Mouse (Mus musculus) hindbrain, embryonic 15.5 days (tissue): ENCODE results near the gene Rsrc1. TPM values are rescaled to one million over a fixed set of nuclear protein-coding genes. Genes with fewer than 3 reads are reported as not detected.

Experiments used
- ATAC-seq: fragments of 200-750 bp; cut with Nextera tagmentation; 2 replicates; pipeline ENCODE4 v1.8.0; 2017; ENCODE audit warnings: low read depth, moderate number of reproducible peaks, moderate TSS enrichment; ENCODE audit not compliant: low FRiP score
- H3K27ac ChIP-seq: fragments of 300-500 bp; sonication (generic); replicated peaks from 2 replicates; pipeline ENCODE4 v1.5.1; 2015; ENCODE audit warnings: mild to moderate bottlenecking, inconsistent platforms
- H3K27me3 ChIP-seq: fragments of 300-500 bp; sonication (generic); 2 replicates; pipeline ENCODE4 v1.6.1; 2015; ENCODE audit warnings: control low read depth, inconsistent platforms
- H3K36me3 ChIP-seq: fragments of 300-500 bp; sonication (generic); 2 replicates; pipeline ENCODE4 v1.6.1; 2015; ENCODE audit warnings: control low read depth, inconsistent platforms
- H3K4me1 ChIP-seq: fragments of 300-500 bp; sonication (generic); replicated peaks from 2 replicates; pipeline ENCODE4 v1.6.1; 2015; ENCODE audit warnings: control low read depth, inconsistent platforms
- H3K4me2 ChIP-seq: fragments of 300-500 bp; sonication (generic); 2 replicates; pipeline ENCODE4 v1.6.1; 2015; ENCODE audit warnings: moderate library complexity, mild to moderate bottlenecking, inconsistent platforms
- H3K4me3 ChIP-seq: fragments of 300-500 bp; sonication (generic); 2 replicates; pipeline ENCODE4 v1.5.1; 2015; ENCODE audit warnings: mild to moderate bottlenecking, inconsistent platforms
- H3K9ac ChIP-seq: fragments of 300-500 bp; sonication (generic); 2 replicates; pipeline ENCODE4 v1.6.1; 2015; ENCODE audit warnings: inconsistent platforms
- H3K9me3 ChIP-seq: fragments of 300-500 bp; sonication (generic); 2 replicates; pipeline ENCODE4 v1.6.1; 2016; ENCODE audit warnings: control low read depth, inconsistent platforms
- WGBS: fragments of 180-500 bp; shearing (Covaris S2); methylation state at CpG from one replicate; pipeline ENCODE4 v1.1.7; 2015; 5-methylcytosine and 5-hydroxymethylcytosine counted together
- polyA plus RNA-seq: library from polyadenylated mRNA; unstranded; fragments of >200 nt; fragmentation: Nextera tagmentation; extraction: Ambion mirVana; gene quantifications from 2 replicates; pipeline ENCODE4 v1.2.1, GENCODE M21; 2015

Gene Rsrc1
- polyA plus RNA-seq, 1 experiment from 2014 or later, result 29.3 TPM

- Histone ChIP-seq H3K36me3 (no peaks in the 10 kb centered on the region), H3K27ac (no peak overlapping the region), H3K9me3 (no peaks in the 10 kb centered on the region), H3K4me1 (no peaks in the 10 kb centered on the region), H3K4me3 (no peak overlapping the region), H3K9ac (no peak overlapping the region), H3K27me3 (no peaks in the 10 kb centered on the region), H3K4me2 (no peak overlapping the region)
- ATAC-seq, result no peak
- 49% methylated on average over 7 of the region's 7 CpGs for WGBS
These were observed 377.2 kb downstream of the Rsrc1 start for GRCm38 (mm10) chr3:67358376-67358775.

DNA sequence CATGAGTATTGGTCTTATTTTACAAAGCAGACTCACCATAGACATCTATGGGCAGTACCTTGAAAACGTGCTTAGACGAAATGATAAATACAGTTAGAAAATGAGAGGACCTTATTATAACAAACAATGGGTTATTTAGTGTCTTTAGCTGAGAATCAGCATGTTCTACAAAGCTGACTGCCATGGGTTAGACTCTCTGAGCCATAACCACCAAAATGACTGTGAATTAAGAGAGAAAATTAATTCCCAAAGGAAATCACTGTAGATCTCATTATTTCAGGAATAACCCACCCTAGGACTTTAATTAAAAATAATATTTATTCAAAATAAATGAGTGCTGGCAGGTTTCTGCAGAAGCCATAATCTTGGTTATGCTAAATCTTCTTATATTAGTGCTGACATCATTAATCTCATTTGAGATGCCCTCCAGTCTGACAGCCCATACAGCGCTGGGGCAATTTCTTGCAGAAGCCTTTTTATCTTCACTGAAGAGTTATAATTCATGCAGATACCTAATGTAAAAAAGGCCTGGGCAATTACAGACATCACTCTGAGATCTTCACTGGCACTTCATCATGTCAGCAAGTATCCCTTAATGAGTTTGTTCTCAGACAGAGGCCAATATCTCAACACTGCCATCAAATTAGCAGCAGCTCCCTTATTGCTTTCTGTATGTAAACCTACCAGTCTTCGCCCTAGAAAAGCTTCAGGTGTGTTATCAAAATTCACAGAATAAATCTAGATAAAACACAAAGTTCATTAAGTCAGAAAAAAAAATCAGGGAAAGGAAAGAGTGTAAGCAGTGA lies 385.1 kb downstream of the Rsrc1 start:
- Histone ChIP-seq H3K9ac (no peak overlapping the region), H3K27ac (no peak overlapping the region), H3K4me1 (no peaks in the 10 kb centered on the region), H3K4me2 (no peak overlapping the region), H3K4me3 (no peak overlapping the region), H3K36me3 (no peaks in the 10 kb centered on the region), H3K9me3 (no peaks in the 10 kb centered on the region), H3K27me3 (peaks cover 8% of the 10 kb centered on the region)
- 54% methylated on average over 4 of the region's 4 CpGs for WGBS
- ATAC-seq, result peak; percentile 54; the same call in 1 of the 2 replicates

DNA sequence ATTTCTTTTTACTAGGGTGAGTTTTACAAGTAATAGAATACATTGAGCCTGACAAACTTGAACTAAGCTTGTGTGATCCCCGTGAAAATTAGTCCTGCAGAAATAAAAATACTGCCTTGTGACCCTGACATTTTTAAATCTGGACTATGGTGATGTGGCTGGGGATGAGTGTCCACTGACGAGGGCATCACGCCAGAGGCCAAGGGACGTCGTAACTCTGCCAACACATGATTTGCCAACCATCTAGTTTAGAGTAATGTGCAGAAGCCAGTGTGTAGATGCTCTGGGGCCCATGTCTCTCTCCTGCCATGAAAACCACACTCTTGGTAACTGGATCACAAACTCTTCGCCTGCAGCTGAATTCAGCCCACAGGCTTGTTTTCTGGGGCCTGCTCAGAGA lies 386.3 kb downstream of the Rsrc1 start:
- 83% methylated on average over 6 of the region's 6 CpGs for WGBS
- H3K4me3 ChIP-seq, result no peak overlapping the region
- H3K4me2 ChIP-seq, result no peak overlapping the region
- no peak overlapping the region for H3K9ac ChIP-seq
- H3K9me3 ChIP-seq, result no peaks in the 10 kb centered on the region
- no peaks in the 10 kb centered on the region for H3K4me1 ChIP-seq
- H3K36me3 ChIP-seq, result no peaks in the 10 kb centered on the region
- no peak for ATAC-seq
- no peak overlapping the region for H3K27ac ChIP-seq
- peaks cover 14% of the 10 kb centered on the region for H3K27me3 ChIP-seq

GRCm38 (mm10) chr3:67369407-67370079 lies 388.4 kb downstream of the Rsrc1 start:
- Histone ChIP-seq H3K27me3 (peaks cover 23% of the 10 kb centered on the region), H3K27ac (no peak overlapping the region), H3K4me1 (peaks cover 4% of the 10 kb centered on the region; the same call in 1 of the 2 replicates), H3K9ac (no peak overlapping the region), H3K4me2 (no peak overlapping the region), H3K4me3 (no peak overlapping the region), H3K36me3 (no peaks in the 10 kb centered on the region), H3K9me3 (no peaks in the 10 kb centered on the region)
- WGBS, result 81% methylated on average over 5 of the region's 5 CpGs
- no peak for ATAC-seq

DNA sequence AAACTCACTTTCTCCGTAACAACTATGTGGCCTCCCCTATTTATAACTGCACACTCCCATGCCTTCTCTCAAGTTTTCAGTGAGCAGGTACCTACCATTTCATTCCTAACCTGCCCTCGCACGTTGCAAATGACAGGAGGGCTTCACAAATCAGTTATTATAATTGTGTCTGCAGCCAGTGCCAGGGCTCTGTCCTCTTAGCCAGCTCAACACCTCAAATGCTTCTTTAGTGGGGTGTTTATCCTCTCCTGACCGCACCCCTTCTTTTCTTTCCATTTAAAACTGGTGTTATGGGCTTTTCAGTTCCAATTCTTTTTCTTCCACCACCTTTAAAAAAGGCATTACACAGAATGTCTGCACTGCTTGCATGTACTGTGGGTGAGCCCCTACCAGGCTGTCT lies 391.0 kb downstream of the Rsrc1 start:
- no peak for ATAC-seq
- H3K36me3 ChIP-seq, result no peaks in the 10 kb centered on the region
- H3K4me1 ChIP-seq, result peaks cover 5% of the 10 kb centered on the region; the same call in 1 of the 2 replicates
- H3K27ac ChIP-seq, result no peak overlapping the region
- H3K4me3 ChIP-seq, result no peak overlapping the region
- no peak overlapping the region for H3K9ac ChIP-seq
- no peak overlapping the region for H3K4me2 ChIP-seq
- peaks cover 24% of the 10 kb centered on the region for H3K27me3 ChIP-seq
- 72% methylated on average over 4 of the region's 4 CpGs for WGBS
- H3K9me3 ChIP-seq, result no peaks in the 10 kb centered on the region

GRCm38 (mm10) chr3:67372781-67373180 lies 391.6 kb downstream of the Rsrc1 start:
- ATAC-seq, result no peak
- Histone ChIP-seq H3K36me3 (no peaks in the 10 kb centered on the region), H3K9me3 (no peaks in the 10 kb centered on the region), H3K4me1 (peaks cover 5% of the 10 kb centered on the region; the same call in 1 of the 2 replicates), H3K9ac (no peak overlapping the region), H3K27ac (no peak overlapping the region), H3K4me3 (no peak overlapping the region), H3K4me2 (no peak overlapping the region), H3K27me3 (peaks cover 24% of the 10 kb centered on the region)
- 57% methylated on average over 5 of the region's 5 CpGs for WGBS

DNA sequence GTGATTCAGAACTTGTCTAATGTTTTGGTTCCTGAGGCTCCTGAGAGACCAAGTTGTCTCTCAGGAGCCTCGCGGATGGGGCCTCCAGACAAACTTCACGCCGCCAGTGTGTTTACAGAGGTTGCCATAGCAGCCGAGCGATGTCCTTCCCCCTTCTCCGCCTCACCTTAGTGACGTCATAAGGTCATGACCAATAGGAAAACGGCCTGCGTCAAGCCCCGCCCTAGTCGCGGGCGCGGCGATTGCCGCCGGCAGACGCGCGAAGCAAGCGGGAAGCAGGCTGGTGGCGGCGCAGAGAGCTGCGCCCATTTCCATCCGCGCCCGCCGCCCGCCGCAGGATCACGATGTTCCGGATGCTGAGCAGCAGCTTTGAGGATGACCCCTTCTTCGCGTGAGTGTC lies 392.7 kb downstream of the Rsrc1 start, which contains the start of gene Mlf1:
Gene Mlf1 (plus strand): TSS at position 226 of the 400 bp plus-strand sequence.
- under 1% methylated on average over 35 of the region's 35 CpGs for whole genome bisulfite sequencing
- Histone ChIP-seq H3K9me3 (no peaks in the 10 kb centered on the region), H3K4me1 (peaks cover 5% of the 10 kb centered on the region; the same call in 1 of the 2 replicates), H3K27ac (no peak within 1 kb of the TSS), H3K36me3 (no peaks in the 10 kb centered on the region), H3K9ac (peak within 1 kb of the TSS; percentile 60), H3K27me3 (peaks cover 24% of the 10 kb centered on the region), H3K4me2 (peak within 1 kb of the TSS; percentile 91), H3K4me3 (peak within 1 kb of the TSS; percentile 65)
- peak; percentile 99 for ATAC-seq

- peaks cover 24% of the 10 kb centered on the region for H3K27me3 ChIP-seq
- no peak overlapping the region for H3K27ac ChIP-seq
- peak; percentile 64 for ATAC-seq
- no peaks in the 10 kb centered on the region for H3K36me3 ChIP-seq
- peak overlapping the region; percentile 91 for H3K4me2 ChIP-seq
- peaks cover 5% of the 10 kb centered on the region; the same call in 1 of the 2 replicates for H3K4me1 ChIP-seq
- H3K4me3 ChIP-seq, result peak overlapping the region; percentile 65
- H3K9me3 ChIP-seq, result no peaks in the 10 kb centered on the region
- WGBS, result 34% methylated on average over 7 of the region's 7 CpGs
- H3K9ac ChIP-seq, result peak overlapping the region; percentile 60
These were observed 393.2 kb downstream of the Rsrc1 start for GRCm38 (mm10) chr3:67374360-67374778.

DNA sequence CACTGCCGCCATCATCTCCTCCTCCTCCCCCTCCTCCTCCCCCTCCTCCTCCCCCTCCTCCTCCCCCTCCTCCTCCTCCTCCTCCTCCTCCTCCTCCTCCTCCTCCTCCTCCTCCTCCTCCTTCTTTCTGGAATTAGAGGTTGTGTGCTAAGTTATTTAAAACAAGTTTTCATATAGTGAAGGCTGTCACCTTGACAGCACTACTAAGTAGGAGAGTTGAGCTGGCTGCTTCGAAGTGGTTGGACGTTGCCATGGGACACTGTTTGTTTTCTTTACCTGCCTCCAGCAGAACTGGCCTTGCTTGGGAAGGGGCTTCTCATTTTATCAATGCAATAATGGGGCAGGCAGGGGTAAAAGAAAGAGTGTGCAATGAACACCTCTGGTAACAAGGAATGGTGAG lies 393.9 kb downstream of the Rsrc1 start, which contains the start of gene Gm17402:
Gene Gm17402 (minus strand): TSS at position 101 of the 400 bp plus-strand sequence.
- WGBS, result 63% methylated on average over 3 of the region's 3 CpGs
- H3K27ac ChIP-seq, result no peak within 1 kb of the TSS
- peak within 1 kb of the TSS; percentile 60 for H3K9ac ChIP-seq
- H3K4me2 ChIP-seq, result peak within 1 kb of the TSS; percentile 91
- ATAC-seq, result no peak
- peak within 1 kb of the TSS; percentile 65 for H3K4me3 ChIP-seq
- H3K27me3 ChIP-seq, result peaks cover 24% of the 10 kb centered on the region
- no peaks in the 10 kb centered on the region for H3K9me3 ChIP-seq
- peaks cover 5% of the 10 kb centered on the region; the same call in 1 of the 2 replicates for H3K4me1 ChIP-seq
- H3K36me3 ChIP-seq, result no peaks in the 10 kb centered on the region

DNA sequence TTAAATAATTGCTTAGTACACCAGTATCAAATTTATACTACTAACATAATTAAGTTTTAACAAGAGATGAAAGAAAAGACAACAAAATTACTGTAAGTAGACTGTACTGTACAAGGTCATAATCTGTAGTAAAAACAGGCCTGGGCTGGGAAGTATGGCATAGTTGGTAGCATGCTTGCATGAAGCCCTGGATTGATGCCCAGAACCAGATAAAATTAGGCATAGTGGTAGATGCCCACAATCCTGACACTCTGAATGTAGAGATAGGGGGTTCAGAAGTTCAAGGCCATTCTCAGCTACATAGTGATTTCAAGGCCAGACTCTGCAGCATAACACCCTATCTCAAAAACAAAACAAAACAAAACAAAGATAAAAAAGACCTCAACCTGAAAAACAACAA lies 397.0 kb downstream of the Rsrc1 start:
- H3K36me3 ChIP-seq, result no peaks in the 10 kb centered on the region

More for the DNA sequence above, 397.0 kb downstream of the Rsrc1 start:
- Histone ChIP-seq H3K9me3 (no peaks in the 10 kb centered on the region), H3K4me1 (peaks cover 5% of the 10 kb centered on the region; the same call in 1 of the 2 replicates), H3K27me3 (peaks cover 3% of the 10 kb centered on the region; the same call in 1 of the 2 replicates), H3K4me3 (no peak overlapping the region), H3K4me2 (no peak overlapping the region), H3K27ac (no peak overlapping the region), H3K9ac (no peak overlapping the region)
- ATAC-seq, result no peak
